Mouse (Mus musculus): ENCODE results near the gene Msh4.

DNA sequence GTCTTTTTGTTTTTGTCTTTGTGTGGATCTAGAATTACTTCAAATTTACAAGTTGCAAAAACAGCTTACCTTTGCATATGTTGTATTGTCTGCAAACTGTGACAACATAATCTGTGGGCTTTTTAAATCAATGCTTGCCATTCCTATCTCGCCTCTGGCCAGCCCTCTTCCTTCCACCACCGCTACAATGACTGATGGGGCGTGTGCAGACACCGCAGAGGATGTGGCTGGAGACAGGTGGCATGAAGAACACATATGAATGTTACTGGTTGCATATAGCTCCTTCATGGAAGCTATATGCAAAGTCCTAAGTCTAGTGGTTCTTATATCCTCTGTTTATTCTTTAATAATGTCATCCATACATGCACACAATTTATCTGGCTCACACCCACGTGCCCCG, 8.7 kb downstream of the Msh4 start:
- no peak for TF ChIP-seq CTCF (IDR thresholded peaks at IDR 0.05; ENCODE audit: control insufficient read depth, insufficient read depth, insufficient read length)
- no peak for TF ChIP-seq USF1 (IDR thresholded peaks at IDR 0.05; ENCODE audit: low read depth)
- TF ChIP-seq CEBPB (IDR thresholded peaks at IDR 0.05; ENCODE audit: low read depth), result no peak
- TF ChIP-seq MAX (IDR thresholded peaks at IDR 0.05), result no peak

Measured in C2C12 (cell line).